Mouse (Mus musculus): ENCODE measurements around the gene Chchd6. TPM values are rescaled to one million over a fixed set of nuclear protein-coding genes. Genes with fewer than 3 reads are reported as not detected.

Chchd6 gene
- polyA plus RNA-seq, 1 experiment from 2014 or later = 55.9 TPM

GRCm38 (mm10) chr6:89397919-89398318 is 197.5 kb downstream of the Chchd6 start:
- 77% methylated on average over 4 of the region's 4 CpGs for WGBS
- ATAC-seq (ENCODE audit: low read depth) = no peak

GRCm38 (mm10) chr6:89393820-89394219 is 201.6 kb downstream of the Chchd6 start:
- Histone ChIP-seq H3K4me1 (replicated peaks; ENCODE audit: control insufficient read depth, insufficient read depth, low read length) (no peaks in the 10 kb centered on the region), H3K4me3 (ENCODE audit: low read length) (no peak overlapping the region), H3K27ac (ENCODE audit: low read length) (no peak overlapping the region), H3K4me2 (ENCODE audit: low read depth, low read length) (no peak overlapping the region), H3K9me3 (ENCODE audit: control insufficient read depth, low read length) (no peaks in the 10 kb centered on the region), H3K36me3 (ENCODE audit: control insufficient read depth, insufficient read depth, low read length) (no peaks in the 10 kb centered on the region), H3K9ac (ENCODE audit: low read length) (no peak overlapping the region), H3K27me3 (ENCODE audit: control insufficient read depth, insufficient read depth, low read depth, low read length) (no peaks in the 10 kb centered on the region)
- 84% methylated on average over 2 of the region's 2 CpGs for WGBS
- ATAC-seq (ENCODE audit: low read depth) = no peak

More at GRCm38 (mm10) chr6:89397919-89398318, 197.5 kb downstream of the Chchd6 start:
- H3K4me1 ChIP-seq (replicated peaks; ENCODE audit: control insufficient read depth, insufficient read depth, low read length) = no peaks in the 10 kb centered on the region
- H3K36me3 ChIP-seq (ENCODE audit: control insufficient read depth, insufficient read depth, low read length) = no peaks in the 10 kb centered on the region
- H3K27ac ChIP-seq (ENCODE audit: low read length) = no peak overlapping the region
- H3K9me3 ChIP-seq (ENCODE audit: control insufficient read depth, low read length) = no peaks in the 10 kb centered on the region
- H3K4me2 ChIP-seq (ENCODE audit: low read depth, low read length) = no peak overlapping the region
- H3K4me3 ChIP-seq (ENCODE audit: low read length) = no peak overlapping the region
- H3K9ac ChIP-seq (ENCODE audit: low read length) = no peak overlapping the region
- no peaks in the 10 kb centered on the region for H3K27me3 ChIP-seq (ENCODE audit: control insufficient read depth, insufficient read depth, low read depth, low read length)

GRCm38 (mm10) chr6:89392213-89392612 is 203.2 kb downstream of the Chchd6 start:
- no peak for ATAC-seq (ENCODE audit: low read depth)
- no peak overlapping the region for H3K4me2 ChIP-seq (ENCODE audit: low read depth, low read length)
- H3K9ac ChIP-seq (ENCODE audit: low read length) = no peak overlapping the region
- H3K36me3 ChIP-seq (ENCODE audit: control insufficient read depth, insufficient read depth, low read length) = no peaks in the 10 kb centered on the region
- no peak overlapping the region for H3K27ac ChIP-seq (ENCODE audit: low read length)
- no peak overlapping the region for H3K4me3 ChIP-seq (ENCODE audit: low read length)
- no peaks in the 10 kb centered on the region for H3K27me3 ChIP-seq (ENCODE audit: control insufficient read depth, insufficient read depth, low read depth, low read length)
- WGBS = 85% methylated on average over 2 of the region's 2 CpGs
- H3K4me1 ChIP-seq (replicated peaks; ENCODE audit: control insufficient read depth, insufficient read depth, low read length) = no peaks in the 10 kb centered on the region
- H3K9me3 ChIP-seq (ENCODE audit: control insufficient read depth, low read length) = no peaks in the 10 kb centered on the region

GRCm38 (mm10) chr6:89389771-89390170 is 205.7 kb downstream of the Chchd6 start:
- ATAC-seq (ENCODE audit: low read depth) = no peak
- no peak overlapping the region for H3K4me2 ChIP-seq (ENCODE audit: low read depth, low read length)
- H3K9ac ChIP-seq (ENCODE audit: low read length) = no peak overlapping the region
- H3K27me3 ChIP-seq (ENCODE audit: control insufficient read depth, insufficient read depth, low read depth, low read length) = no peaks in the 10 kb centered on the region
- H3K4me1 ChIP-seq (replicated peaks; ENCODE audit: control insufficient read depth, insufficient read depth, low read length) = no peaks in the 10 kb centered on the region
- WGBS = 76% methylated on average over 7 of the region's 7 CpGs
- H3K27ac ChIP-seq (ENCODE audit: low read length) = no peak overlapping the region
- H3K4me3 ChIP-seq (ENCODE audit: low read length) = no peak overlapping the region
- H3K9me3 ChIP-seq (ENCODE audit: control insufficient read depth, low read length) = no peaks in the 10 kb centered on the region
- H3K36me3 ChIP-seq (ENCODE audit: control insufficient read depth, insufficient read depth, low read length) = no peaks in the 10 kb centered on the region

- Histone ChIP-seq H3K4me2 (ENCODE audit: low read depth, low read length) (no peak overlapping the region), H3K4me1 (replicated peaks; ENCODE audit: control insufficient read depth, insufficient read depth, low read length) (no peaks in the 10 kb centered on the region), H3K36me3 (ENCODE audit: control insufficient read depth, insufficient read depth, low read length) (no peaks in the 10 kb centered on the region), H3K9ac (ENCODE audit: low read length) (no peak overlapping the region), H3K27ac (ENCODE audit: low read length) (no peak overlapping the region), H3K4me3 (ENCODE audit: low read length) (no peak overlapping the region), H3K9me3 (ENCODE audit: control insufficient read depth, low read length) (no peaks in the 10 kb centered on the region), H3K27me3 (ENCODE audit: control insufficient read depth, insufficient read depth, low read depth, low read length) (no peaks in the 10 kb centered on the region)
- ATAC-seq (ENCODE audit: low read depth) = no peak
- WGBS = 55% methylated on average over 1 of the region's 1 CpGs
These were observed 208.5 kb downstream of the Chchd6 start for GRCm38 (mm10) chr6:89386956-89387355.

GRCm38 (mm10) chr6:89384699-89385098 is 210.8 kb downstream of the Chchd6 start:
- no peak overlapping the region for H3K9ac ChIP-seq (ENCODE audit: low read length)
- no peaks in the 10 kb centered on the region for H3K9me3 ChIP-seq (ENCODE audit: control insufficient read depth, low read length)
- H3K4me2 ChIP-seq (ENCODE audit: low read depth, low read length) = no peak overlapping the region
- no peaks in the 10 kb centered on the region for H3K4me1 ChIP-seq (replicated peaks; ENCODE audit: control insufficient read depth, insufficient read depth, low read length)
- no peaks in the 10 kb centered on the region for H3K36me3 ChIP-seq (ENCODE audit: control insufficient read depth, insufficient read depth, low read length)
- H3K27ac ChIP-seq (ENCODE audit: low read length) = no peak overlapping the region
- no peak overlapping the region for H3K4me3 ChIP-seq (ENCODE audit: low read length)
- 91% methylated on average over 2 of the region's 2 CpGs for WGBS
- no peaks in the 10 kb centered on the region for H3K27me3 ChIP-seq (ENCODE audit: control insufficient read depth, insufficient read depth, low read depth, low read length)
- no peak for ATAC-seq (ENCODE audit: low read depth)

GRCm38 (mm10) chr6:89381851-89382250 is 213.6 kb downstream of the Chchd6 start:
- H3K27me3 ChIP-seq (ENCODE audit: control insufficient read depth, insufficient read depth, low read depth, low read length) = no peaks in the 10 kb centered on the region
- H3K9me3 ChIP-seq (ENCODE audit: control insufficient read depth, low read length) = no peaks in the 10 kb centered on the region
- H3K4me2 ChIP-seq (ENCODE audit: low read depth, low read length) = no peak overlapping the region
- H3K4me1 ChIP-seq (replicated peaks; ENCODE audit: control insufficient read depth, insufficient read depth, low read length) = no peaks in the 10 kb centered on the region
- no peak overlapping the region for H3K4me3 ChIP-seq (ENCODE audit: low read length)
- H3K36me3 ChIP-seq (ENCODE audit: control insufficient read depth, insufficient read depth, low read length) = no peaks in the 10 kb centered on the region
- no peak overlapping the region for H3K27ac ChIP-seq (ENCODE audit: low read length)
- ATAC-seq (ENCODE audit: low read depth) = no peak
- H3K9ac ChIP-seq (ENCODE audit: low read length) = no peak overlapping the region
- 55% methylated on average over 5 of the region's 5 CpGs for WGBS

GRCm38 (mm10) chr6:89381172-89381571 is 214.3 kb downstream of the Chchd6 start:
- ATAC-seq (ENCODE audit: low read depth) = no peak
- Histone ChIP-seq H3K9me3 (ENCODE audit: control insufficient read depth, low read length) (no peaks in the 10 kb centered on the region), H3K27ac (ENCODE audit: low read length) (no peak overlapping the region), H3K4me1 (replicated peaks; ENCODE audit: control insufficient read depth, insufficient read depth, low read length) (no peaks in the 10 kb centered on the region), H3K36me3 (ENCODE audit: control insufficient read depth, insufficient read depth, low read length) (no peaks in the 10 kb centered on the region), H3K4me3 (ENCODE audit: low read length) (no peak overlapping the region), H3K4me2 (ENCODE audit: low read depth, low read length) (no peak overlapping the region), H3K9ac (ENCODE audit: low read length) (no peak overlapping the region), H3K27me3 (ENCODE audit: control insufficient read depth, insufficient read depth, low read depth, low read length) (no peaks in the 10 kb centered on the region)
- WGBS = 57% methylated on average over 3 of the region's 3 CpGs

- WGBS = 55% methylated on average over 3 of the region's 3 CpGs
- no peaks in the 10 kb centered on the region for H3K4me1 ChIP-seq (replicated peaks; ENCODE audit: control insufficient read depth, insufficient read depth, low read length)
These were observed 214.7 kb downstream of the Chchd6 start for GRCm38 (mm10) chr6:89380751-89381150.

GRCm38 (mm10) chr6:89378264-89378663 is 217.2 kb downstream of the Chchd6 start:
- ATAC-seq (ENCODE audit: low read depth) = no peak
- 55% methylated on average over 2 of the region's 2 CpGs for WGBS
- H3K4me3 ChIP-seq (ENCODE audit: low read length) = no peak overlapping the region
- no peaks in the 10 kb centered on the region for H3K4me1 ChIP-seq (replicated peaks; ENCODE audit: control insufficient read depth, insufficient read depth, low read length)
- no peak overlapping the region for H3K9ac ChIP-seq (ENCODE audit: low read length)
- no peaks in the 10 kb centered on the region for H3K27me3 ChIP-seq (ENCODE audit: control insufficient read depth, insufficient read depth, low read depth, low read length)
- H3K27ac ChIP-seq (ENCODE audit: low read length) = no peak overlapping the region
- H3K4me2 ChIP-seq (ENCODE audit: low read depth, low read length) = no peak overlapping the region
- H3K36me3 ChIP-seq (ENCODE audit: control insufficient read depth, insufficient read depth, low read length) = no peaks in the 10 kb centered on the region
- H3K9me3 ChIP-seq (ENCODE audit: control insufficient read depth, low read length) = no peaks in the 10 kb centered on the region

More at GRCm38 (mm10) chr6:89380751-89381150, 214.7 kb downstream of the Chchd6 start:
- no peak overlapping the region for H3K27ac ChIP-seq (ENCODE audit: low read length)
- no peaks in the 10 kb centered on the region for H3K9me3 ChIP-seq (ENCODE audit: control insufficient read depth, low read length)
- H3K36me3 ChIP-seq (ENCODE audit: control insufficient read depth, insufficient read depth, low read length) = no peaks in the 10 kb centered on the region
- no peak overlapping the region for H3K4me3 ChIP-seq (ENCODE audit: low read length)
- H3K4me2 ChIP-seq (ENCODE audit: low read depth, low read length) = no peak overlapping the region
- H3K27me3 ChIP-seq (ENCODE audit: control insufficient read depth, insufficient read depth, low read depth, low read length) = no peaks in the 10 kb centered on the region
- ATAC-seq (ENCODE audit: low read depth) = no peak
- no peak overlapping the region for H3K9ac ChIP-seq (ENCODE audit: low read length)
